Mouse (Mus musculus) limb, embryonic 11.5 days (tissue): Measurements from ENCODE around the gene Fut1. TPM values are rescaled to one million over a fixed set of nuclear protein-coding genes. Genes with fewer than 3 reads are reported as not detected.

Source experiments
- ATAC-seq: fragments of 200-750 bp; cut with Nextera tagmentation; 2 replicates; pipeline ENCODE4 v1.8.0; 2017; ENCODE audit warnings: low read depth; ENCODE audit not compliant: insufficient number of reproducible peaks, low FRiP score, low TSS enrichment
- DNase-seq: peaks from one replicate; pipeline ENCODE4 v3.0.0-alpha.2; 2015; ENCODE audit warnings: low spot score
- H3K27ac ChIP-seq: fragments of 300-500 bp; sonication (generic); replicated peaks from 2 replicates; pipeline ENCODE4 v1.5.1; 2014; ENCODE audit warnings: low read depth, mild to moderate bottlenecking, low read length
- H3K27me3 ChIP-seq: fragments of 300-500 bp; sonication (generic); 2 replicates; pipeline ENCODE4 v1.6.1; 2014; ENCODE audit warnings: mild to moderate bottlenecking, low read length, mixed read lengths; ENCODE audit not compliant: control insufficient read depth, insufficient read depth
- H3K36me3 ChIP-seq: fragments of 300-500 bp; sonication (generic); 2 replicates; pipeline ENCODE4 v1.6.1; 2014; ENCODE audit warnings: mild to moderate bottlenecking, low read length, moderate library complexity, mixed read lengths; ENCODE audit not compliant: control insufficient read depth, insufficient read depth
- H3K4me1 ChIP-seq: fragments of 300-500 bp; sonication (generic); 2 replicates; pipeline ENCODE4 v1.6.1; 2014; ENCODE audit warnings: low read length, mixed read lengths; ENCODE audit not compliant: control insufficient read depth, insufficient read depth
- H3K4me2 ChIP-seq: fragments of 300-500 bp; sonication (generic); 2 replicates; pipeline ENCODE4 v1.6.1; 2014; ENCODE audit warnings: low read depth, mild to moderate bottlenecking, moderate library complexity; ENCODE audit not compliant: severe bottlenecking
- H3K4me3 ChIP-seq: fragments of 300-500 bp; sonication (generic); 2 replicates; pipeline ENCODE4 v1.5.1; 2014; ENCODE audit warnings: low read depth, low read length
- H3K9ac ChIP-seq: fragments of 300-500 bp; sonication (generic); 2 replicates; pipeline ENCODE4 v1.6.1; 2014; ENCODE audit warnings: mild to moderate bottlenecking, low read length
- H3K9me3 ChIP-seq: fragments of 300-500 bp; sonication (generic); 2 replicates; pipeline ENCODE4 v1.6.1; 2016; ENCODE audit warnings: low read length; ENCODE audit not compliant: control insufficient read depth
- WGBS: fragments of 180-500 bp; shearing (Covaris S2); extraction: QIAGEN DNeasy Blood & Tissue Kit; methylation state at CpG from one replicate; pipeline ENCODE4 v1.1.7; 2014; 5-methylcytosine and 5-hydroxymethylcytosine counted together
- polyA plus RNA-seq: library from polyadenylated mRNA; unstranded; fragments of >200 nt; fragmentation: Nextera tagmentation; extraction: Ambion mirVana; gene quantifications from 2 replicates; pipeline ENCODE4 v1.2.1, GENCODE M21; 2014

Gene Fut1
- polyA plus RNA-seq, 1 experiment from 2014 or later = 0.07 TPM

- no peak for DNase-seq
- peaks cover 12% of the 10 kb centered on the region for H3K4me1 ChIP-seq
- no peak for ATAC-seq
- no peaks in the 10 kb centered on the region for H3K9me3 ChIP-seq
- H3K27ac ChIP-seq = no peak overlapping the region
- WGBS = 73% methylated on average over 23 of the region's 23 CpGs
- H3K4me2 ChIP-seq = no peak overlapping the region
- no peak overlapping the region for H3K9ac ChIP-seq
- H3K4me3 ChIP-seq = no peak overlapping the region
- H3K36me3 ChIP-seq = no peaks in the 10 kb centered on the region
- H3K27me3 ChIP-seq = peaks cover 25% of the 10 kb centered on the region
Measured at GRCm38 (mm10) chr7:45630064-45630907, 13.2 kb downstream of the Fut1 start.

GRCm38 (mm10) chr7:45632499-45632898, 15.4 kb downstream of the Fut1 start:
- Histone ChIP-seq H3K9ac (peak overlapping the region; percentile 68), H3K4me2 (peak overlapping the region; percentile 36), H3K9me3 (no peaks in the 10 kb centered on the region), H3K4me1 (peaks cover 12% of the 10 kb centered on the region), H3K4me3 (peak overlapping the region; percentile 17; the same call in 1 of the 2 replicates), H3K27ac (no peak overlapping the region), H3K27me3 (peaks cover 20% of the 10 kb centered on the region), H3K36me3 (0 out of 2 replicates have a peak, but pooled peaks cover 2% of the 10 kb centered on the region)
- ATAC-seq = no peak
- DNase-seq = peak; percentile 68
- 13% methylated on average over 35 of the region's 35 CpGs for WGBS

GRCm38 (mm10) chr7:45634946-45635681, 18.0 kb downstream of the Fut1 start:
- no peak overlapping the region for H3K27ac ChIP-seq
- no peak for ATAC-seq
- no peak overlapping the region for H3K4me2 ChIP-seq
- 0 out of 2 replicates have a peak, but pooled peaks cover 2% of the 10 kb centered on the region for H3K36me3 ChIP-seq
- no peak overlapping the region for H3K9ac ChIP-seq
- 86% methylated on average over 11 of the region's 11 CpGs for WGBS
- no peak overlapping the region for H3K4me3 ChIP-seq
- no peak for DNase-seq
- no peaks in the 10 kb centered on the region for H3K9me3 ChIP-seq
- H3K27me3 ChIP-seq = 0 out of 2 replicates have a peak, but pooled peaks cover 4% of the 10 kb centered on the region
- H3K4me1 ChIP-seq = peaks cover 12% of the 10 kb centered on the region; the same call in 1 of the 2 replicates

DNA sequence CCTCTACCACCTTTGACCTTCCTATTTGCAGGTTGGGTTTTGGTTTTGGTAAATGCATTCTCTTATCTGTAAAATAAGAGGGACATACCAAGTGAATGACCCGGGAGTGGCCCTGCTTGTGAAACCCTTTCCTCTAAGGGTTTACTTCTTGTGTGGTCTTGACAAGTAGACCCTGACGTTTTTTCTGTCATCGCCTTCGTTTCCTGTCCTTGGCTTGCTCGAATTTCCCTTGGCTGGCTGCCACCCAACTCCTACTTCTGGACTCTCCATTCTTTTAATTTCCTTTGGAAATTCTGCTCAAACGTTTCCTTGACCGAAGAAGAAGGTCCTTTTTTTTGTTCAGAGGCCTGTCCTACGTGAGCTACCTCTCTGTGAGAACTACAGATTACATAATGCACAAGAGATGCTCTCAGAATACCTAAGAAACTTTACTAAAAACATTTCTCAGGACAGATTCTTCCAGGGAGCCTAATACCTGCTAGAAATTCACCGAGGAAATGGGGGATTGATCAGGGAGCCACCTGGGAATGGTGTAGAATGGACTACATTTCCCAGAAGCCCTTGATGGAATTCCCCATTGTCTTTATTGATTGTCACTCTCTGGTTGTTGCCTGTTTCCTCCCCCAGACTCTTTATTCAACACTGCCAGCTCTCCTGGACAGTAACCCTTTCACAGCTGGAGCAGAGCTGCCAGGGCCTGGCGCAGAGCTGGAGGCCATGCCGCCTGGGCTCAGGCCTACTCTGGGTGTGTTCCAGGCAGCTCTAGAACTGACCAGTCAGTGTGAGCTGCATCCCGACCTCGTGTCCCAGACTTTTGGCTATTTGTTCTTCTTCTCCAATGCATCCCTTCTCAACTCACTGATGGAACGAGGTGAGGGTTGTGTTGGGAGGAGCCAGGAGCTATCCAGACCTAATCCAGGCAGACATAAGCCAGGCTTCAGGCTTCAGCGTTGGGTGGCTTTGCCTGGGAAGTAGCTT, 18.9 kb downstream of the Fut1 start:
- Histone ChIP-seq H3K36me3 (0 out of 2 replicates have a peak, but pooled peaks cover 2% of the 10 kb centered on the region), H3K4me3 (no peak overlapping the region), H3K4me1 (peaks cover 12% of the 10 kb centered on the region; the same call in 1 of the 2 replicates), H3K9me3 (no peaks in the 10 kb centered on the region), H3K27ac (no peak overlapping the region), H3K4me2 (no peak overlapping the region), H3K27me3 (0 out of 2 replicates have a peak, but pooled peaks cover 4% of the 10 kb centered on the region), H3K9ac (no peak overlapping the region)
- no peak for ATAC-seq
- 89% methylated on average over 15 of the region's 15 CpGs for WGBS
- DNase-seq = no peak

DNA sequence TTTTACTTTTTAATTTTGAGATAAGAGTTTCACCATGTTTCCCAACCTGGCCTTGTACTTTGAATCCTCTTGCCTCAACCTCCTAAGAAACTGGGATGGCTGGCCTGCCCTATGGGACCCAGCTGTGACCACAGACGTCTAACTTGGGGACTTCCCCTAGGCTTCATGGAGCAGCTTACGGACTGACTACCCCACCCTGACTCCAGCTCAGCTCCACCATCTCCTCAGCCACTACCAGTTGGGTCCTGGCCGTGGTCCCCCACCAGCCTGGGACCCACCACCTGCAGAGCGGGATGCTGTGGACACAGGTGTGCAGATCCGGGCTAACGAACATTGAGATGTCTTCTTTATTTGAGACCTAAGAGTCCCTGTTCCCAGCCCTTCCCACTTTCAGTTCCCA, 20.6 kb downstream of the Fut1 start:
- no peaks in the 10 kb centered on the region for H3K9me3 ChIP-seq
- peaks cover 12% of the 10 kb centered on the region for H3K4me1 ChIP-seq
- ATAC-seq = no peak
- WGBS = 93% methylated on average over 6 of the region's 6 CpGs
- H3K4me2 ChIP-seq = 0 out of 2 replicates have a peak overlapping the region, but pooled peaks have one; percentile 5
- no peak overlapping the region for H3K9ac ChIP-seq
- no peak overlapping the region for H3K27ac ChIP-seq
- no peak for DNase-seq
- 0 out of 2 replicates have a peak, but pooled peaks cover 4% of the 10 kb centered on the region for H3K27me3 ChIP-seq
- no peak overlapping the region for H3K4me3 ChIP-seq
- H3K36me3 ChIP-seq = 0 out of 2 replicates have a peak, but pooled peaks cover 2% of the 10 kb centered on the region

GRCm38 (mm10) chr7:45638623-45639401, 21.7 kb downstream of the Fut1 start:
- Histone ChIP-seq H3K4me2 (peak overlapping the region; percentile 45), H3K9ac (no peak overlapping the region), H3K27ac (no peak overlapping the region), H3K4me1 (peaks cover 13% of the 10 kb centered on the region), H3K4me3 (peak overlapping the region; percentile 19), H3K27me3 (no peaks in the 10 kb centered on the region), H3K9me3 (no peaks in the 10 kb centered on the region), H3K36me3 (0 out of 2 replicates have a peak, but pooled peaks cover 2% of the 10 kb centered on the region)
- DNase-seq = peak; percentile 96
- peak; percentile 71 for ATAC-seq
- WGBS = 15% methylated on average over 29 of the region's 29 CpGs

DNA sequence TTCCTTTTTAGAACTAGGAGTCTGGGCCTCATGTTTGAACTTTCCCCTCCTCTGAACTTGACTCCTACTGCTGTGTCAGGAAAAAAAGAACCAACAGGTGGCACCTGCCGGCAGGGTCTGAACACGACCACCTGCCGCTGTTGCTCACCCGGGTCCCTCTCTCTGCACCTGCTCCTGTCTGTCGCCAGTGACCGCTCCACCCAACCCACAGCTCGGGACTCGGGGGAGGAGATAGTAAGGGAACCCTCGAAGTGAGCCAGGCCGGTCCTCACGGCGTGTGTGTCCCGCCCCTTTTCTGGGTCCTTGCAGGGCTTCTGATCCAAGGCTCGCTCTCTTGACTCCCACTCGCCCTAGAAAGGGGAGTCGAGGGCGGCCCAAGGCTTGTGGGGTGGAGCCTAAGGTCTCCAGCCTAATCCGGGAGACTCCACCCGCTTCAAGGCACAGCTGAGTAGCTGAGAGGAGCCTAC, 22.5 kb downstream of the Fut1 start, which contains the start of gene Mamstr:
Mamstr (plus strand) TSS at position 417 of the 467 bp plus-strand sequence.
- DNase-seq (no peak), ATAC-seq (no peak)
- no peak within 1 kb of the TSS for H3K27ac ChIP-seq
- 22% methylated on average over 19 of the region's 19 CpGs for WGBS
- no peak within 1 kb of the TSS for H3K4me2 ChIP-seq
- no peak within 1 kb of the TSS for H3K9ac ChIP-seq
- 0 out of 2 replicates have a peak, but pooled peaks cover 2% of the 10 kb centered on the region for H3K36me3 ChIP-seq
- no peaks in the 10 kb centered on the region for H3K27me3 ChIP-seq
- no peak within 1 kb of the TSS for H3K4me3 ChIP-seq
- peaks cover 15% of the 10 kb centered on the region for H3K4me1 ChIP-seq
- H3K9me3 ChIP-seq = no peaks in the 10 kb centered on the region
